Mouse (Mus musculus) embryo, embryonic 10.5 days (tissue): ENCODE data around the gene Slc2a8.

Experiments
- DNase-seq: peaks from one replicate; pipeline ENCODE4 v3.0.0-alpha.2; 2015; ENCODE audit warnings: low spot score

The Slc2a8 gene

DNA sequence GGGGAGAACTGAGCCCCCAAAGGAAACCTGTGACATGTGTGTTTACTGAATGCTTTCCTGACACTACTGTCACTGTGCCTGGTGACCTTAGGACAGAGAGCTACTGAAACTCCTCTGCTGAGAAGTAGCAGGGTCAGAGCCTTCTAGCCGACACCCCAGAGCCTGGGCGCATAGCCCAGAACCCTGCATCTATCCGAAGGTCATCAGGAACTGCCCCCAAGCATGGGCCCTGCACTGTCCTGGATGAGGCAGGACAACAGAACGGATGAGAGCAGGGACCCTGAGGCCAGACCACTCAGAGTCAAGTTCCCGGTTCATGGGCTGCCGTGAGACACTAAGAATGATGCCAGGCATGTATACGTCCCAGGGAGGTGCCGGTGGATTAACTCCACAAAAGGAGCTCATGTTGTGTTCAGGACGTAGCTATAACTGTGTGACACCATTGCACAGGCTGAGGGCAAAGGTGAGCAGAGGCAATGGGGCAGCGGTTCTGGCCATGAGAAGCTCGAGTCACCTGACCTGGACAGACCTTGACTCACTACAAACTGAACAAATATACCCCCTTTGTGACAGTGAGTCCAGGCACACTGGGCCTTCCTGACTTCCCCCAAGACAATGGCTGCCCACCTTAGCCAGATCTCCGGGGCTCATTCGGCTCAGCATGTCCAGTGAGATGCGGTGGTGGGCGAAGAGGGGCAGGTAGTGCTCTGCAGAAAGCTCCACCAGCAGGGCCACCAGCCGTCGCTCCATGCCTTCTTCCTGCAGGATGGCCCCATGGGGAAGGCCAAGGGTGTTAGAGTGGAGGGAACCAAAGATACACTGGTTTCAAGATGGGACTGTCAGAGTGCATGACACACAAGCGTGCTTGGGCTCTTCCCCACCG is 52.7 kb downstream of the Slc2a8 start:
- no peak for DNase-seq

DNA sequence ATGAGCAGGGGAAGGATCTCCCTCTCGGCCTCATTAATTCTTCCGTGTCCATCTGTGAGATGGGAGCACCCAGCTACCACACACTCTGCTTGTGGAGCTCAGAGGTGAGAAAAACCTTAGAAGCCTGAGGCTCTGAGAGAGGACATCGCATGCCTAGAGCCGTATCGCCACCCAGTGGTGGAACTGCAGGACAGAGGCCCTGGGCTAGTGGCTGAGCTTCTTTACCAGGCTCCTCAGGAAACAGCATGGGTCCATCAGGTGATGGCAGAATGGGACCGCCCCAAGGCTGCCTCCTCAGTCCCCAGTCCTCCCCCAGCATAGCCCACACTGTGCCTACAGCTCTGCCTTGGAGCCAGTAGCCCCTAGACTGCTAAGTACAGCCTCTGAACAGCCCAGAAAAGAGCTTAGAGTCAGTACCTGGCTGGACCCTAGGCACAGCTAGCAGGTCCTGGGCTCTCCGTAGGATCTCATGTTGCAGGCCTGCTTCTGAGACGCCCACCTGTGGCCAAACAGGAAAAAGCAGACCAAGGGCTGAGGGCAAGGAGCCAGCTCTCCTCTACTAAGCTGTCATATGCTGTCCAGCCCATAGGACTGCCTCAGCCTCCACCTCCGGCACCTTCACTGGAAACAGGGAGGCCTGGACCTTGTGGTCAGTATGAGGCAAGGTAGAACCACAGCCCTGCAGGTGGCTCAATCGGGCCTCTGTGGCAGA is 53.5 kb downstream of the Slc2a8 start:
- peak; percentile 79 for DNase-seq

DNA sequence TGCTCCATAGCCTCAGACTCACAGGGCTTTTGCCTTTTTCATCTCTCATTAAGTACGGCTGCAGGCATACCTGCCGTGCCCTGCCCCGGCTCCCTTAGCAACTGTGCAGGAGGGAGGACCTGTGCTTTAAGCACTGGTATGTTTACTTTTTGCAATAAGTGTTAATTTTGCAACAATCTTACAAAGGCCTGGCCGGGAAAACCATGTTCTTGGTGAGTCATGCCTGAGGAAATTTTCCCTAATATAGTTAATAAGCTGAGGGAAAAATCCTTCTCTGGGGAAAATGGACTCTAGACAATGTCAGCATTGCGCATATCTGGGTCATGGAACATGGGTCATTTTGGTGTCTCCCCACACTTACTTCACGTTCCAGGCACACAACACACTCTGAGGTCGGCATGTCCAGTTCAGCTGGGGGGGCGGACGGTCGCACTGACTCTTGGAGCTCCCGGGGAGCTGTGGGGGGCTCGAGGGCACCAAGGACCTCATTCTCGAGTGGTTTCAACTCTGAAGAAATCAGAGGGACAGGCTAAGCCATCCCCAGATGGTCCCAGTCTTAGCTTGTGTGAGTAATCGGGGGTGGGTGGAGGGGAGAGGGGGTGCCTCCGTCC is 54.2 kb downstream of the Slc2a8 start:
- DNase-seq, result no peak

DNA sequence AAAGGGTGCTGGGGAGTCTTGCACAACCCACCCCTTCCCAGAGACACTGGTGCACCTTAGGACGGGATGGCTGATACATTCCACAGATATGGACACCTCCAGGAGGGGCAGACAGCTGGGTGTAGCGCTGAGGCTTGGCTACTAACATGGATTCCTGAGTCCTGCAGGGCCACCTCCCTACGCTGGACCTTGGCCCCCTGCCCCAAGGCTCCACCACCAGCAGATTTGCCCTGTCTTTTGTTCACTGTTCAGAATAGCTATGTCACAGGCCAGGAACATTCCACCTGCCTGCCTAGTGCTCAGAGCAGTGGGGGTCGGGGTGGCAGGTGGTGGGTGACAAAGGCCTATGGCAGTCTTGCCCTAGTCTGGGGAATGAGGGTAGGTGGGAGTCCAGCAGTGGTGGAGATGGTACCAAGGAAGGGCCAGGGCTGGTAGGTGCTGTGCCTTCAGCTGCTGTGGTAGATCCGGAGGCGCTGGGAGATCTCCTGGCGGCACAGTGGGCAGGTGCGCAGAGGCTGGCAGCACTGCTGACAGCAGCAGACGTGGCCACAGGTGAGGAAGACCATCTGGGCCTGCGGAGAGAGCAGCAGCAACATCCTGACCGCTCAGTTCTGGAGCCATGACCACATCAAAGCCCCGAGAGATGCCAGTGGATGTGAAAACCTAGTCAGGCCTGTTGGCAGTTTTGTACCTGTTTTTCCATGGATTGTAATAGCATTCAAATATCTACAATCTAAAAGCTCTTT is 55.4 kb downstream of the Slc2a8 start:
- no peak for DNase-seq

DNA sequence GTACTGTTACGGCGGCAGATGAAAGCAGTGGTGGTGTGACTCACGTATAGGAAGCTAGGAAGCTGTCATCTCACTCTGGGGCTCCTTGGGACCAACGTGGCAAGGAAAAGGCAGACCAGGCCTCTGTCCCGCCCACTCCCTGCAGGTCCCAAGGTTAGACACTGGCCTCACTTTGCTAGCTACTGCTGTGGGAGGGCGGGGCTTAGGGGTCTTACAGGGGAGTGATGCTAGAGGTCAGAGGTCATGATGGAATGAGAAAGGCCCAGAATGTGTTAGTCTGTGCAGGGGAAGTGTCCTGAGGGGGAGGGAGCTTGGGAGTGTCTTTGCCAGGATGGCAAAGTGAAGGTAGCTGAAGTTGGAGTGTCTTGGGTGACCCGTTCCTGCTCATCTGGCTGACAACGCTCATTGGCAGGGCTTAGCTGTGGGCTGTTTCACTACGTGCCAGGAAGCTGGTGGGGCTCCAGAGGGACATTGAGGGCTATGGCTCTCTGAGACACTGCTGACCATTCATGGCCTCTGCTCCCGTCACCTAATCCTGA is 57.5 kb downstream of the Slc2a8 start:
- no peak for DNase-seq

DNA sequence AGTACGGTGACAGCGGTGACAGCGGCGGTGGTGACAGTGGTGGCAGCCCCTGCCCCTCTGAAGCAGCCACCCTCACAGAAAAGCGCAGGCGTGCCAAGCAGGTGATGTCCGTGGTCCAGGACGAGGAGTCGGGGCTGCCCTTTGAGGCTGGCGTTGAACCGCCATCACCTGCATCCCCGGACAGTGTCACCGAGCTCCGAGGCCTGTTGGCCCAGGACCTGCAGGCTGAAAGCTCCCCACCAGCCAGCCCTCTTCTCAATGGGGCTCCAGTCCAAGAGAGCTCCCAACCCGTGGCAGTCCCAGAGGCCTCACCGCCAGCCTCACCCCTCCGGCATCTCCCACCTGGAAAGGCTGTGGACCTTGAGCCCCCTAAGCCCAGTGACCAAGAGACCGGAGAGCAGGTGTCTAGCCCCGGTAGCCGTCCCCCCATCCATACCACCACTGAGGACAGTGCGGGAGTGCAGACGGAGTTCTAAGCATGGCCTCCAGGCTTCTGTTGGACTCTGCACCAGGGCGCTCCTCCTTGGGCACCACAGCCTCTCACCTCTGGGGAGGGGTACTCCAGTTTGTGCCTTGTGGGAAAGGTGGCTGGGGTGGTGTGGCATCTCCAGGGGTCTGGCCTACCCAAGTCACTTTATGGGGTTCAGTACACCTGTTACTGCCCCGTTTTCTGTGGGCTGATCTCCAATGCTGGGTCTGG is 58.2 kb downstream of the Slc2a8 start:
- no peak for DNase-seq
